Mouse (Mus musculus) stomach, postnatal 0 days (tissue): Measurements from ENCODE around the gene Rbms1. TPM values are rescaled to one million over a fixed set of nuclear protein-coding genes. Genes with fewer than 3 reads are reported as not detected.
A peak's percentile ranks its signal among the peaks of the same experiment; 100 is the strongest.

Experiments
- ATAC-seq: fragments of 200-750 bp; cut with Nextera tagmentation; 2 replicates; pipeline ENCODE4 v1.8.0; 2017; ENCODE audit not compliant: low FRiP score, low TSS enrichment
- DNase-seq: peaks from one replicate; pipeline ENCODE4 v3.0.0-alpha.2; 2016; ENCODE audit warnings: low spot score
- H3K27ac ChIP-seq: fragments of 300-500 bp; sonication (generic); replicated peaks from 2 replicates; pipeline ENCODE4 v1.5.1; 2014; ENCODE audit warnings: mild to moderate bottlenecking, control low read depth
- H3K27me3 ChIP-seq: fragments of 300-500 bp; sonication (generic); 2 replicates; pipeline ENCODE4 v1.6.1; 2014; ENCODE audit warnings: low read length; ENCODE audit not compliant: control insufficient read depth, insufficient read depth
- H3K36me3 ChIP-seq: fragments of 300-500 bp; sonication (generic); 2 replicates; pipeline ENCODE4 v1.6.1; 2014; ENCODE audit warnings: low read length, mixed read lengths; ENCODE audit not compliant: control insufficient read depth, insufficient read depth
- H3K4me1 ChIP-seq: fragments of 300-500 bp; sonication (generic); replicated peaks from 2 replicates; pipeline ENCODE4 v1.6.1; 2014; ENCODE audit warnings: antibody characterized with exemption; ENCODE audit not compliant: control insufficient read depth, insufficient read depth
- H3K4me2 ChIP-seq: fragments of 300-500 bp; sonication (generic); replicated peaks from 2 replicates; pipeline ENCODE4 v1.6.1; 2014; ENCODE audit warnings: low read depth, mild to moderate bottlenecking, control low read depth, moderate library complexity
- H3K4me3 ChIP-seq: fragments of 300-500 bp; sonication (generic); 2 replicates; pipeline ENCODE4 v1.5.1; 2014; ENCODE audit warnings: low read depth, low read length, control low read depth
- H3K9ac ChIP-seq: fragments of 300-500 bp; sonication (generic); 2 replicates; pipeline ENCODE4 v1.6.1; 2014; ENCODE audit warnings: mild to moderate bottlenecking, low read length, control low read depth, mixed read lengths
- H3K9me3 ChIP-seq: fragments of 300-500 bp; sonication (generic); 2 replicates; pipeline ENCODE4 v1.6.1; 2016; ENCODE audit warnings: low read length; ENCODE audit not compliant: control insufficient read depth
- CTCF ChIP-seq: IDR thresholded peaks from 2 replicates; pipeline ENCODE4 v1.5.1; 2016; ENCODE audit warnings: antibody characterized with exemption, low read depth, mild to moderate bottlenecking, moderate library complexity
- EP300 ChIP-seq: optimal IDR thresholded peaks from 2 replicates; pipeline ENCODE3; 2016; ENCODE audit warnings: antibody characterized with exemption
- WGBS: fragments of 180-500 bp; shearing (Covaris S2); extraction: QIAGEN DNeasy Blood & Tissue Kit; methylation state at CpG from one replicate; pipeline ENCODE4 v1.1.7; 2014; 5-methylcytosine and 5-hydroxymethylcytosine counted together
- polyA plus RNA-seq: library from polyadenylated mRNA; unstranded; fragments of >200 nt; fragmentation: Nextera tagmentation; extraction: Ambion mirVana; gene quantifications from 2 replicates; pipeline ENCODE4 v1.2.1, GENCODE M21; 2015

Gene Rbms1
- polyA plus RNA-seq, 1 experiment from 2014 or later, result 81.1 TPM

DNA sequence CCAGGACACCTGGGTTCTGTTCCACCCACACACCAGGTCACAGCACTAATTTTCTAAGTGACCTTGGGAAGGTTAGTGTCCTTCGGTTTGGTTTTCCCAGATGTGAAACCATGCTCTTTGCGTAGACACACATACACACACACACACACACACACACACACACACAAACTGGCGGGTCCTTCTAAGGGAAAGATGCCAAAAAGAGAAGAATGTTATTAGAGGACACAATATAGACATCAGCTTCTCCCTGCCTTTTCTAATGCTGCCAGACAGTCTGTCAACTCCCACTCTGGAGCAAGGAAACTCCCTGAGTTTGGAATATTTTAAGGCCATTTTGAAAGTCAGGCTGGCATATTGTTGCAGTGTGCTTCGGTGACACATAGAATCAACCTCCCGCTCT, 624 bp upstream of the Rbms1 start:
- H3K27me3 ChIP-seq, result no peaks in the 10 kb centered on the region
- no peak for ATAC-seq
- 16% methylated on average over 5 of the region's 5 CpGs for WGBS
- no peak for DNase-seq
- peak overlapping the region; percentile 87 for H3K4me3 ChIP-seq
- peak overlapping the region; percentile 89 for H3K9ac ChIP-seq
- H3K9me3 ChIP-seq, result no peaks in the 10 kb centered on the region
- peak overlapping the region; percentile 96; the same call in 1 of the 2 replicates for H3K27ac ChIP-seq
- no peaks in the 10 kb centered on the region for H3K36me3 ChIP-seq
- H3K4me2 ChIP-seq, result peak overlapping the region; percentile 75
- no peaks in the 10 kb centered on the region for H3K4me1 ChIP-seq
- TF ChIP-seq EP300 (no peak), CTCF (no peak)

DNA sequence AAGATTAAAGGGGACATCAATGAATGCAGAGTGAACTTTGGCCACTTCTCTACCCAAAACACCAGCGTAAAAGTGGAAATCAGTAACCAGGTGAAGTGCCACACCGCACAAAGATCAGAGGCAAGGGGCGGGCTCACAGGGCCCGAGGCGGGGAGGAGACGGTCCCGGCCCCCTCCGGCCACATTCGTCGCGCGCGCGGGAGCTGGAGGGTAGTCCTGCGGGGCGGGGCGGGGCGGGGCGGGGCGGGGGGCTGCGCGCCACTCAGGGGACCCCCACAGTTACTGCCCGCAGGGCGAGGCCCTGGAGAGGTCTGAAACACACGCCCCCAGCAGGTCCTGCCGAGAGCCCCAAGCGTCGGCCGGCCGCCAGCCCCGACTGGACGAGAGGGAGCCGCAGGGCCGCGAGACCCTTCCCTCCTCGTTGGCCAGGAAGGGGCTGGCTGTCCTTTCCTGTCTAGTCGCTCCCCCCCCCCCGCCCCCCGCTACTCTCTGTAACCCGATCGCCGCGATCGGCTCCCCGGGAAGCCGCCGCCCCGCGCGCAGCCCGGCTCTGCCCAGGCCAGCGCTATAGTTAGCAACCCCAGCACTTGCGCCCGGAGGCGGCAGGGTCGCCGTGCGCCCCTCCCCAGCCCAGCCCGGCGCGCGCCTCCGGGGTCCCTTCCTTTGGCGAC, 856 bp downstream of the Rbms1 start:
- no peaks in the 10 kb centered on the region for H3K27me3 ChIP-seq
- H3K9me3 ChIP-seq, result no peaks in the 10 kb centered on the region
- H3K9ac ChIP-seq, result peak overlapping the region; percentile 89
- peak; percentile 89 for ATAC-seq
- H3K4me2 ChIP-seq, result peak overlapping the region; percentile 75
- H3K27ac ChIP-seq, result peak overlapping the region; percentile 96
- 1% methylated on average over 48 of the region's 64 CpGs for WGBS
- TF ChIP-seq EP300, result no peak
- TF ChIP-seq CTCF, result no peak; the same call in 1 of the 2 replicates
- H3K4me3 ChIP-seq, result peak overlapping the region; percentile 87
- no peaks in the 10 kb centered on the region for H3K4me1 ChIP-seq
- no peaks in the 10 kb centered on the region for H3K36me3 ChIP-seq
- DNase-seq, result peak; percentile 79

DNA sequence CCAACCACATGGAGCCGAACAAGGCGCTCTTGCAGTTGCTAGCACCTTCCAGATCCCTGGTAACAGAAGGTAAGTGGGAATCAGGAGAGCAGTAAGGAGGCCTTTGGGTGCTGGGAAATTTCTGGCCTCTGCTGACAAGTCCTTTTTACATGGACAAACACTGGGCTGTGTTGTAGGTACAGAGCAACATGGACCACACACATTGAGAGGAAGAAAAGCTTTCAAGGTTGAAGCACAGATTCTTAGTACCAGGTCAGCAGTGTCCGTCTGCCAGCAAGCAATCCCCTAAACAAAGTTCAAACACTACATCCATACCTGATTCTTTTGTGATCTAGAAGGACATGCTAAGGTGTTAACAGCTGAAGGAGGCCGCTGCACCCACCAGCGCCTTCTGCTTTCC, 1.7 kb downstream of the Rbms1 start:
- H3K27me3 ChIP-seq, result no peaks in the 10 kb centered on the region
- ATAC-seq, result no peak
- peak overlapping the region; percentile 87 for H3K4me3 ChIP-seq
- no peak overlapping the region; the same call in 1 of the 2 replicates for H3K27ac ChIP-seq
- H3K4me1 ChIP-seq, result no peaks in the 10 kb centered on the region
- no peak for DNase-seq
- H3K9me3 ChIP-seq, result no peaks in the 10 kb centered on the region
- 32% methylated on average over 5 of the region's 5 CpGs for WGBS
- no peaks in the 10 kb centered on the region for H3K36me3 ChIP-seq
- TF ChIP-seq CTCF, result no peak
- TF ChIP-seq EP300, result no peak
- H3K4me2 ChIP-seq, result peak overlapping the region; percentile 75
- H3K9ac ChIP-seq, result no peak overlapping the region

DNA sequence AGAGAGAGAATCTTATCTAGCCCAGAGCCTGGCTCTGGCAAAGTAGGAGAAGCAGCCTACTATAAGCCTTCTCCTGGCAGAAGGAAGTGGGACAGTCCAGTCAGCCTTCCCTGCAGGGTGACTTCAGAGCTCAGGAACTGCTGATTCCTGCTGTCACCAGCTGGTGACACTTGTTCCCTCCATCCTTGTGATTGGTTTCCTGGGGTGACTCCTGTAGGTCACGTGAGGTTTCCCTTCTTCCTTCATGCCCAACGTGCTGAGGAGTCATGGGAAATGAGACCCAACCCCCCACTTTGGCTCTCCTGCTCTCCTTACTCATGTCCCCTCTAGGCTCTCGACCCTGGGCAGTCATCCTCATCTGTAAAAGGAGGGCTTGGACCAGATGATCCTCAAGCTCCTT, 14.8 kb downstream of the Rbms1 start:
- no peak for TF ChIP-seq CTCF
- no peak for TF ChIP-seq EP300
- Histone ChIP-seq H3K4me3 (no peak overlapping the region), H3K4me1 (no peaks in the 10 kb centered on the region), H3K9me3 (0 out of 2 replicates have a peak, but pooled peaks cover 2% of the 10 kb centered on the region), H3K9ac (no peak overlapping the region), H3K27me3 (no peaks in the 10 kb centered on the region), H3K27ac (no peak overlapping the region), H3K4me2 (no peak overlapping the region), H3K36me3 (no peaks in the 10 kb centered on the region)
- WGBS, result 65% methylated on average over 3 of the region's 3 CpGs
- ATAC-seq (no peak), DNase-seq (no peak)

DNA sequence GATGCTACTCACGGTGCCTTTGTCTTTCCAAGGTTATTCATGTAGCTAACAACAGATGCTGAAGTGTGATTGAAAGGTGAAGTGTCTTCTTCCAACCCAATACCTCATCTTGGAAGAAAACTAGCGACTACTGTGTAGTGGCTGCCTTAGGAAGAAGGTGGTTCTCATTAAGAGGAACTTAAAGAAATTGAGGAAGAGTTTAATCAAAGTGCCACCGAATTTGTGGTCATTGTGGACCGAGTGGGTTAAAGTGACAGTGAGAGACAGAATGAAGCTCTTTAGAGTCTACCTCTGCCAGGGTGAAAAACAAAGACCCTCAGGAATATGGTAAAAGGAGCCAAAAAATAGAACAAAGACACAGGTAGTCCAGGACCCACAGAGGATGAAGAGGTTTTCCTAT, 15.2 kb downstream of the Rbms1 start:
- H3K27me3 ChIP-seq, result no peaks in the 10 kb centered on the region
- DNase-seq (no peak), ATAC-seq (no peak)
- no peak overlapping the region for H3K27ac ChIP-seq
- TF ChIP-seq EP300 (no peak), CTCF (no peak)
- 0 out of 2 replicates have a peak, but pooled peaks cover 2% of the 10 kb centered on the region for H3K9me3 ChIP-seq
- H3K9ac ChIP-seq, result no peak overlapping the region
- no peaks in the 10 kb centered on the region for H3K4me1 ChIP-seq
- H3K4me2 ChIP-seq, result no peak overlapping the region
- 91% methylated on average over 4 of the region's 4 CpGs for WGBS
- H3K36me3 ChIP-seq, result no peaks in the 10 kb centered on the region
- H3K4me3 ChIP-seq, result no peak overlapping the region

DNA sequence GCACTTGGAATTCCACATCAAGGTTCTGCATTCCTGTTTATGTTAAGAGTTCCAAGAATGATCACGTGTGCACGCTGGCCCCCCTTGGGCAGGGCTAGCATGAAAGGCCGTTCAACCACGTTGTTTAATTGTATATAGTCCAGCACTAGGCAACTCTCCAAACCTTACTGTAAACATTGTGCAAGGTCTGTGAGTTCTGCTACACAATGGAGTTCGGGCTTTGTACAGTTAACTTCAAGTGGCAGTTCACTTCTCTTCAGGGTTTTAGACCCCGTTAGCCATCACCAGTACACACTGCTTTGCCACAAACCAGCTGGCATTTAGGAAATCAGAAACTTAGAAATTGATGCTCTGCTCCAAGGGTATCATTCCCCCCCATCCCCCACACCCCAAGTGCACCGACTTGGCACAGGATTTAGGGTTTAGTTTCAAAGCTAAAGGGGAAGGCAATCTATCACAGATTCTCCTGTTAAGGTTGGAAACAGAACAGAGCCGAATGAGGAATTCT, 22.5 kb downstream of the Rbms1 start:
- H3K27me3 ChIP-seq, result no peaks in the 10 kb centered on the region
- H3K27ac ChIP-seq, result peak overlapping the region; percentile 81
- ATAC-seq (peak; percentile 98), DNase-seq (peak; percentile 69)
- TF ChIP-seq CTCF (no peak), EP300 (peak; percentile 18)
- H3K4me3 ChIP-seq, result peak overlapping the region; percentile 32
- H3K4me1 ChIP-seq, result no peaks in the 10 kb centered on the region; the same call in 1 of the 2 replicates
- H3K9ac ChIP-seq, result no peak overlapping the region
- no peaks in the 10 kb centered on the region for H3K36me3 ChIP-seq
- peak overlapping the region; percentile 45 for H3K4me2 ChIP-seq
- 6% methylated on average over 8 of the region's 8 CpGs for WGBS
- H3K9me3 ChIP-seq, result no peaks in the 10 kb centered on the region
